8 mouse cellular contexts compared by ENCODE assay signal in the genomic region with DNA sequence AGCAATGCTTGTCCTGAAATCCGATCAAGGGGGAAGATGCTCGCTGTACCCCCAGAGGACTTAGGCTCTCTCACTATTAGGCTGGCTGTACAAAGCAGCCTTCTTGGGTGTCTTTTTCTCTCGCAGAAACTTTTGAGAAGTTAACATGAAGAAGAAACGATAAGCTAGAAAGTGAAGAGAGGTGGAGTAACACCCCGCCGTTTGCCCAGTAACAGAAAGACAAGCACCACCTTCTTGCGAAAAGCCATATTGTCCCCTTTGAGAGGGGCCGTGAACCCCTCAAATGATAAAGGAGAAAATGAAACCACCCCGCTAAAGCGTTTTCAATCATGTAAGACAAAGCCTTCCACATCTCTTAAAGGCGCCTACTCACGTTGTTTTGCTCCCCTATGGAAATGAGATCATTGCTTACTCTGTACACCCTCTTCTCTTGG. TPM values are rescaled to one million over a fixed set of nuclear protein-coding genes. Genes with fewer than 3 reads are reported as not detected.
A peak's percentile ranks its signal among the peaks of the same experiment; 100 is the strongest.
DNase-seq lines count a peak whose midpoint lies in the region; ATAC-seq lines count a peak whose summit lies in the region.

No protein-coding gene starts in this region.

- H3K9ac ChIP-seq in heart, embryonic 15.5 days = peak overlapping the region; percentile 90
- H3K9ac ChIP-seq in forebrain, embryonic 14.5 days (ENCODE audit: low read length) = peak overlapping the region; percentile 75
- H3K9ac ChIP-seq in liver, embryonic 13.5 days = peak overlapping the region; percentile 99
- H3K9ac ChIP-seq in stomach, embryonic 15.5 days = peak overlapping the region; percentile 83

- no peaks in the 10 kb centered on the region for H3K9me3 ChIP-seq in heart, embryonic 15.5 days (replicated peaks)
- no peaks in the 10 kb centered on the region for H3K9me3 ChIP-seq in forebrain, embryonic 14.5 days (replicated peaks; ENCODE audit: control insufficient read depth, low read length)
- H3K9me3 ChIP-seq in liver, embryonic 13.5 days (replicated peaks) = no peaks in the 10 kb centered on the region
- H3K9me3 ChIP-seq in stomach, embryonic 15.5 days = no peaks in the 10 kb centered on the region

- ATAC-seq in heart, embryonic 15.5 days (replicated peaks; ENCODE audit: insufficient number of reproducible peaks, insufficient read depth, low FRiP score, low read depth) = no peak
- no peak for ATAC-seq in forebrain, embryonic 14.5 days
- ATAC-seq in liver, embryonic 13.5 days (ENCODE audit: low read depth) = peak; percentile 16
- no peak for ATAC-seq in stomach, embryonic 15.5 days (ENCODE audit: insufficient read depth, low FRiP score, low read depth)

- no peaks in the 10 kb centered on the region for H3K27me3 ChIP-seq in heart, embryonic 15.5 days
- H3K27me3 ChIP-seq in forebrain, embryonic 14.5 days (replicated peaks; ENCODE audit: control insufficient read depth, insufficient read depth, low read length) = no peaks in the 10 kb centered on the region
- no peaks in the 10 kb centered on the region for H3K27me3 ChIP-seq in liver, embryonic 13.5 days
- H3K27me3 ChIP-seq in stomach, embryonic 15.5 days (replicated peaks) = no peaks in the 10 kb centered on the region

- H3K4me3 ChIP-seq in heart, embryonic 15.5 days = peak overlapping the region; percentile 98
- peak overlapping the region; percentile 75 for H3K4me3 ChIP-seq in forebrain, embryonic 14.5 days (ENCODE audit: low read depth, low read length)
- peak overlapping the region; percentile 97 for H3K4me3 ChIP-seq in liver, embryonic 13.5 days (replicated peaks)
- H3K4me3 ChIP-seq in stomach, embryonic 15.5 days (replicated peaks) = peak overlapping the region; percentile 75

- H3K4me2 ChIP-seq in heart, embryonic 15.5 days = peak overlapping the region; percentile 79
- peak overlapping the region; percentile 56 for H3K4me2 ChIP-seq in forebrain, embryonic 14.5 days (ENCODE audit: low read length)
- peak overlapping the region; percentile 76 for H3K4me2 ChIP-seq in liver, embryonic 13.5 days
- peak overlapping the region; percentile 64 for H3K4me2 ChIP-seq in stomach, embryonic 15.5 days

- no peak for DNase-seq in heart, adult 8-10 months (ENCODE audit: low spot score)
- DNase-seq in Muller cell, postnatal 12 days (ENCODE audit: inconsistent ontology term) = peak; percentile 54
- DNase-seq in forebrain, embryonic 14.5 days (ENCODE audit: low spot score) = peak; percentile 19
- DNase-seq in liver, embryonic 13.5 days = no peak
- no peak for DNase-seq in spleen, adult 18-20 months
- no peak for DNase-seq in spleen, postnatal 4 days (ENCODE audit: low spot score in 2 of 2)

- H3K27ac ChIP-seq in heart, embryonic 15.5 days = peak overlapping the region; percentile 96
- no peak overlapping the region for H3K27ac ChIP-seq in forebrain, embryonic 14.5 days (ENCODE audit: low read depth, low read length)
- H3K27ac ChIP-seq in liver, embryonic 13.5 days = peak overlapping the region; percentile 96
- H3K27ac ChIP-seq in stomach, embryonic 15.5 days = peak overlapping the region; percentile 83

- no peaks in the 10 kb centered on the region; the same call in 1 of the 2 replicates for H3K4me1 ChIP-seq in heart, embryonic 15.5 days (replicated peaks)
- H3K4me1 ChIP-seq in forebrain, embryonic 14.5 days (ENCODE audit: control insufficient read depth, insufficient read depth, low read length) = no peaks in the 10 kb centered on the region
- peaks cover 32% of the 10 kb centered on the region for H3K4me1 ChIP-seq in liver, embryonic 13.5 days (replicated peaks)
- H3K4me1 ChIP-seq in stomach, embryonic 15.5 days = no peaks in the 10 kb centered on the region

- under 1% methylated on average over 12 of the region's 12 CpGs for WGBS in heart, embryonic 15.5 days
- under 1% methylated on average over 12 of the region's 12 CpGs for whole genome bisulfite sequencing in forebrain, embryonic 14.5 days
- WGBS in liver, embryonic 13.5 days (ENCODE audit: insufficient replicate concordance) = 2% methylated on average over 12 of the region's 12 CpGs
- under 1% methylated on average over 12 of the region's 12 CpGs for WGBS in stomach, embryonic 15.5 days

- H3K36me3 ChIP-seq in heart, embryonic 15.5 days = no peaks in the 10 kb centered on the region
- H3K36me3 ChIP-seq in forebrain, embryonic 14.5 days (ENCODE audit: control insufficient read depth, insufficient read depth, low read length) = no peaks in the 10 kb centered on the region
- H3K36me3 ChIP-seq in liver, embryonic 13.5 days = no peaks in the 10 kb centered on the region
- H3K36me3 ChIP-seq in stomach, embryonic 15.5 days = no peaks in the 10 kb centered on the region

RNA-seq across cellular contexts. Expression of a gene that starts 15.5 kb away (rescaled TPM):
- polyA plus RNA-seq in heart, embryonic 15.5 days (2015; fragmentation: Nextera tagmentation; extraction: Ambion mirVana) = 21.5 and 21.7 TPM in 2 replicates
- 10 to 100 TPM; 16.8 to 21.4 (median 17.5) TPM for total RNA-seq in heart, adult 8-10 months (2022)
- 36.8 and 38.9 TPM in 2 replicates for polyA plus RNA-seq in forebrain, embryonic 14.5 days (2014; fragmentation: Nextera tagmentation; extraction: Ambion mirVana)
- 24.1 and 32.7 TPM in 2 replicates for polyA plus RNA-seq in liver, embryonic 13.5 days (2015; fragmentation: Nextera tagmentation; extraction: Ambion mirVana)
- 31.6 and 35.3 TPM in 2 replicates for polyA plus RNA-seq in stomach, embryonic 15.5 days (2015; fragmentation: Nextera tagmentation; extraction: Ambion mirVana)

Comparison
In these comparisons a context has a peak if more than half of its experiments do, and no peak if none do; other contexts are left out.
1. DNase-seq: peak in Muller cell, postnatal 12 days (single experiment) and forebrain, embryonic 14.5 days (single experiment); none in heart, adult 8-10 months (single experiment), liver, embryonic 13.5 days (single experiment), spleen, adult 18-20 months (0 of 2) and spleen, postnatal 4 days (0 of 2).
2. Peak in every context shown above with its lines, with median percentiles within 50 percentile points of each other: H3K4me2 ChIP-seq, H3K4me3 ChIP-seq and H3K9ac ChIP-seq.